Mouse (Mus musculus): ENCODE data around the gene Arl5b. TPM values are rescaled to one million over a fixed set of nuclear protein-coding genes. Genes with fewer than 3 reads are reported as not detected.

Arl5b gene
- 32.4 and 41.1 TPM in 2 replicates for total RNA-seq (2014; rRNA removed)
- polyA plus RNA-seq (2015; fragmentation: Nextera tagmentation; extraction: Ambion mirVana): 8.2 and 13.1 TPM in 2 replicates

DNA sequence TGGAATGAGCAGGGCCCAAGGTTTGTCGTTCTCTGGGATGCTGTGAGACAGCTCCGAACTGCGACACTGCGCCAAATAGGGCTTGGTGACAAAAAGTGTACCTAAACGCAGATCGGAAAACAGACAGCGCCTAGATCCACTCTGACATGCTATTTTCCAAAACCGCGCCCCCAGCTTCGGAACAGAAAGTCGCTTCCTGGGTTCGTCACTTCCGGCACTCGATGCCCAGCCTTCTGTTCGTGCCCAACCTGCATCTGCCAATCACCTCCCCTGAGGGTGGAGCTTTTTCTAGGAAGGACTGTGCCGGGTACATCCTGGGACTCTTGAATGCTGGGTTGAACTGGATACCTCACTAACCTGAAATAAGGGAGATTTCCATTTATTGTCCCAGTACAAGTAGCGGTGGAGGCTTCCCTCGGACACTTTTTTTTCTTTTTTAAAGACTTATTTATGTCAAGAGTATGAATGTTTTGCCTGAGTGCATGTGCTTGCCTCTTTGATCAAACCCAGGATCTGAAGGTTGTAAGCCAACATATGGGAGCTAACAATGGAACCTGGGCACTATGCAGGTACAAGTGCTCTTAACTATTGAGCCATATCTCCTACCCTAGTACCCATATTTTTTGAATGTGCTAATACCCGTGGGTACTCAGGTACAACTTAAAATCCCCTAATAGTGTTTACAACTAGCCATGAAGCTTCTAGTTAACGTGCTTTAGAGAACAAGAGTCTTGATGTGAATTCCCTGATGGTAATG lies at the start of gene Arl5b:
TSS of gene Arl5b (plus strand) at position 279 of the 757 bp plus-strand sequence.
- DNase-seq (peak; percentile 97), ATAC-seq (peak; percentile 100)
- no peaks in the 10 kb centered on the region for H3K9me3 ChIP-seq (ENCODE audit: low read length)
- peak; percentile 42 for TF ChIP-seq CTCF (IDR thresholded peaks at IDR 0.05; ENCODE audit: low read depth)
- H3K4me1 ChIP-seq (ENCODE audit: insufficient read depth): peaks cover 9% of the 10 kb centered on the region; the same call in 1 of the 2 replicates
- no peaks in the 10 kb centered on the region for H3K27me3 ChIP-seq (ENCODE audit: insufficient read depth, low read length)
- peak within 1 kb of the TSS; percentile 49 for H3K4me3 ChIP-seq (ENCODE audit: low read depth, low read length)
- peak within 1 kb of the TSS; percentile 43 for H3K9ac ChIP-seq
- peak within 1 kb of the TSS; percentile 66 for H3K27ac ChIP-seq (ENCODE audit: low read depth, low read length)
- WGBS: 7% methylated on average over 20 of the region's 20 CpGs
- H3K4me2 ChIP-seq (ENCODE audit: low read depth): peak within 1 kb of the TSS; percentile 59
- no peaks in the 10 kb centered on the region for H3K36me3 ChIP-seq (ENCODE audit: insufficient read depth)

DNA sequence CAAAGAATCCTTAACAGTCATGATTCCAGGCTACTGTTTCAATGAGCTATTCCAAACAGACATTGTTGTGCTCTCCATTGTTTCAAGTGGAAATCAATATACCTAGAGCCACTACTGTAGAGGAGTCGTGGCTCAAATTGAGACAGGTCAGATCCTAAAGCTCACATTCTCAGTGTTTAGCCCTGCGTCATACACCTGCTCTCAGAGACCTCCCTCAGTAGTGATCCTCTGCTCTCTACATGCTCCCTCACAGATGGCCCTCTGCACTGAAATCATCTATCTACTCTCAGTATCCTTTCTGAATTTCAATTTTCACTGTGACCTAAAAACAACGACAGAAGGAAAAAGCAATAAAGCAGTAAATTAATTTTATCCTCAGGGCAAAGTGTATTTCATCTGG lies 41.7 kb upstream of the Arl5b start:
- no peak overlapping the region for H3K4me3 ChIP-seq (ENCODE audit: low read depth, low read length)
- no peaks in the 10 kb centered on the region for H3K4me1 ChIP-seq (ENCODE audit: insufficient read depth)
- no peak for DNase-seq
- ATAC-seq: no peak
- no peak for TF ChIP-seq CTCF (IDR thresholded peaks at IDR 0.05; ENCODE audit: low read depth)
- 0 out of 2 replicates have a peak, but pooled peaks cover 3% of the 10 kb centered on the region for H3K36me3 ChIP-seq (ENCODE audit: insufficient read depth)
- H3K9me3 ChIP-seq (ENCODE audit: low read length): no peaks in the 10 kb centered on the region
- no peaks in the 10 kb centered on the region for H3K27me3 ChIP-seq (ENCODE audit: insufficient read depth, low read length)
- H3K4me2 ChIP-seq (ENCODE audit: low read depth): no peak overlapping the region
- WGBS: 89% methylated on average over 3 of the region's 3 CpGs
- no peak overlapping the region for H3K27ac ChIP-seq (ENCODE audit: low read depth, low read length)
- no peak overlapping the region for H3K9ac ChIP-seq

DNA sequence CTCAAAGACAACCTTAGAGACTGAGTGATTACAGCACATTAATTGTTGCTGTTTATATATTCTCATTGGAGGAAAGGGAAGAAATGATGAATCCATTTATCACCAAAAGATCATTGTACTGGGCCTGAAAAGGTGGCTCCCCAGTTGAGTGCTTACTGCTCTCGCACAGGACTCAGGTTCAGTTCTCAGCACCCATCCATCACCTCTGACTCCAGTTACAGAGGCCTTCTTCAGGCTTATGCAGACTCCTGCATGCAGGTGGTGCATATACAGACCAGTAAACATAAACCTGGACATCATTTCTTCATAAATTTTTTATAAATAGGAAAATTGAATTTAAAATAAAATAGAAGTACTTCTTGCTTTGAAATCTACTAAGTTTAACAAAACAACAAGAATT lies 41.1 kb upstream of the Arl5b start:
- Histone ChIP-seq H3K9ac (no peak overlapping the region), H3K4me3 (ENCODE audit: low read depth, low read length) (no peak overlapping the region), H3K4me1 (ENCODE audit: insufficient read depth) (no peaks in the 10 kb centered on the region), H3K36me3 (ENCODE audit: insufficient read depth) (0 out of 2 replicates have a peak, but pooled peaks cover 3% of the 10 kb centered on the region), H3K9me3 (ENCODE audit: low read length) (no peaks in the 10 kb centered on the region), H3K27ac (ENCODE audit: low read depth, low read length) (no peak overlapping the region), H3K4me2 (ENCODE audit: low read depth) (no peak overlapping the region), H3K27me3 (ENCODE audit: insufficient read depth, low read length) (no peaks in the 10 kb centered on the region)
- TF ChIP-seq CTCF (IDR thresholded peaks at IDR 0.05; ENCODE audit: low read depth): no peak
- ATAC-seq: no peak
- WGBS: 100% methylated on average over 1 of the region's 1 CpGs
- no peak for DNase-seq

DNA sequence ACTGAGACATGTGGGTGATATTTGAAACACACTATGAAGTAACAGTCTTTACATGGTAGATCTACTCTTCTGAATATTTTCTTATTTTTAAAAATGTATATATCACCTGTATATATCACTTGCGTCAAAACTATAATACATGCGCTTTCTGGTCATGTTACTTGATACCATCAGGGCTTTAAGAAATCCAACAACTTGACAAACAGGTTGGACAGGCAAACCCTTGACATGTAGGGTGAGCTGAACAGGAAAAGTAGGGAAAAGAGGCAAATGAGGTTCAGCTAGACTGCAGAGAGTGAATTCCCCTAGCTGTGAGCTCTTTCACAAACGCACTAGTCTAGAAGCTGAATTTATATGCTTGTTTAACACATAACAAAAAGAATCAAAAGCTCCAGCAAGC lies 22.4 kb upstream of the Arl5b start:
- Histone ChIP-seq H3K9ac (no peak overlapping the region), H3K4me1 (ENCODE audit: insufficient read depth) (no peaks in the 10 kb centered on the region), H3K4me2 (ENCODE audit: low read depth) (no peak overlapping the region), H3K27me3 (ENCODE audit: insufficient read depth, low read length) (no peaks in the 10 kb centered on the region), H3K27ac (ENCODE audit: low read depth, low read length) (no peak overlapping the region), H3K36me3 (ENCODE audit: insufficient read depth) (peaks cover 7% of the 10 kb centered on the region), H3K9me3 (ENCODE audit: low read length) (no peaks in the 10 kb centered on the region), H3K4me3 (ENCODE audit: low read depth, low read length) (no peak overlapping the region)
- ATAC-seq: no peak
- no peak for TF ChIP-seq CTCF (IDR thresholded peaks at IDR 0.05; ENCODE audit: low read depth)
- no peak for DNase-seq
- 94% methylated on average over 3 of the region's 3 CpGs for WGBS

DNA sequence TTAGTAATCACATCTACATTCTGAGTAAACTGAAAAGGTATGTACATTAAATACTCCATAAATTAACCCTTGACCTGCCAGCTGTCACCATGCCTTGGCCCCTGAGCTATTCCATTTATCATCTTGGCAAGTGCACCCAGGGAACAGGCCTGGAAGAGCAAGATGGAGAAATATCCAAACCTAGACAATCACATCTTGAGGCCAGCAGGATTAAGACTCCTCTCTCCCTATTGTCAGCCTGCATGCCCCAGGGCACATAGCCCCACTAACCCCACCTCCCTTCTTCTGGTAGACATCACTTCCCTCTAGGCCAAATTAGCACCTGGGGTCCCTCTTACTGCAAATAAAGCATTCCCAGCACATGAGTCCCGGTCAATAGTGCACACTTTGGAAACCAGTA lies 21.4 kb upstream of the Arl5b start:
- no peak for DNase-seq
- Histone ChIP-seq H3K4me1 (ENCODE audit: insufficient read depth) (no peaks in the 10 kb centered on the region), H3K4me2 (ENCODE audit: low read depth) (no peak overlapping the region), H3K4me3 (ENCODE audit: low read depth, low read length) (no peak overlapping the region), H3K9me3 (ENCODE audit: low read length) (no peaks in the 10 kb centered on the region), H3K27me3 (ENCODE audit: insufficient read depth, low read length) (no peaks in the 10 kb centered on the region), H3K36me3 (ENCODE audit: insufficient read depth) (peaks cover 7% of the 10 kb centered on the region), H3K9ac (no peak overlapping the region), H3K27ac (ENCODE audit: low read depth, low read length) (no peak overlapping the region)
- no peak for TF ChIP-seq CTCF (IDR thresholded peaks at IDR 0.05; ENCODE audit: low read depth)
- 92% methylated on average over 1 of the region's 1 CpGs for WGBS
- no peak for ATAC-seq

DNA sequence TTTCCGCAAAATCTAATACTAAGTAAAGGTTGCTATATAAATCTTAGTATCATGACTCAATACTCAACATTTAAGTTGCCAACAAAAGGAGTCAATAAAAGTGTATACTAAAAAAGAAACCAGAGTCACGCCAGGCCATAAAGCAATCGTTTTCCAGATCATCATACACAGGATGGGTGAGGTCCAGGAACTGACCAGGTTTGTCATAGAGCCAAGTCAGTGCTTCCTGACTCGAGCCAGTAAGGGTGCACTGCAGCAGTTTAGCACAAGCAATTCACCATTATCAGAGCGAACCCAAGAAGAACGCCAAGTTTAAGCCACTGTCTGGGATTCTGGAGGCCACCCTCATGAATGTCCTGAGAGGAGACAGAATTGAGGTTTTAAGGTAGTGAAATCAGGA lies 10.5 kb upstream of the Arl5b start:
- H3K36me3 ChIP-seq (ENCODE audit: insufficient read depth): peaks cover 20% of the 10 kb centered on the region
- H3K9ac ChIP-seq: no peak overlapping the region
- TF ChIP-seq CTCF (IDR thresholded peaks at IDR 0.05; ENCODE audit: low read depth): no peak
- 89% methylated on average over 6 of the region's 6 CpGs for WGBS
- no peaks in the 10 kb centered on the region for H3K27me3 ChIP-seq (ENCODE audit: insufficient read depth, low read length)
- no peaks in the 10 kb centered on the region for H3K9me3 ChIP-seq (ENCODE audit: low read length)
- no peak for ATAC-seq
- no peak overlapping the region for H3K4me2 ChIP-seq (ENCODE audit: low read depth)
- no peak overlapping the region for H3K27ac ChIP-seq (ENCODE audit: low read depth, low read length)
- no peak overlapping the region for H3K4me3 ChIP-seq (ENCODE audit: low read depth, low read length)
- DNase-seq: no peak
- no peaks in the 10 kb centered on the region for H3K4me1 ChIP-seq (ENCODE audit: insufficient read depth)

DNA sequence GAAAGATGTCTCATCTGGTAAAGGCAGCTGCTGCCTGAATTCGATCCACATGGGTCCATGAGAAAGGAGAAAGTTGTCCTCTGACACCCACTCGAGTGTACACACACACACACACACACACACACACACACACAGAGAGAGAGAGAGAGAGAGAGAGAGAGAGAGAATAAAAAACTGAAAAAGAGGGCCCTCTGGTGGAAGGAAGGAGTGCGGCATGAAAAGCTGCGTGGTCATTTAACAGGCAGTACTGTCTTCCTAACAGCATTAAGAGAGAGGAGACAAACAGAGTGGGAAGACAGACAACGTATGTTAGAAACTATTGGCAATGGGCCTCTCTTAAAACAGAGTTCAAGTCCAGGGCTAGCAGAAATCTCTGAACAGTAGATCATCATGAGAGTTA lies 8.9 kb upstream of the Arl5b start:
- TF ChIP-seq CTCF (IDR thresholded peaks at IDR 0.05; ENCODE audit: low read depth): peak; percentile 65
- DNase-seq: peak; percentile 29
- Histone ChIP-seq H3K27ac (ENCODE audit: low read depth, low read length) (no peak overlapping the region), H3K4me3 (ENCODE audit: low read depth, low read length) (no peak overlapping the region), H3K36me3 (ENCODE audit: insufficient read depth) (peaks cover 17% of the 10 kb centered on the region; the same call in 1 of the 2 replicates), H3K9me3 (ENCODE audit: low read length) (no peaks in the 10 kb centered on the region), H3K27me3 (ENCODE audit: insufficient read depth, low read length) (no peaks in the 10 kb centered on the region), H3K4me2 (ENCODE audit: low read depth) (no peak overlapping the region), H3K4me1 (ENCODE audit: insufficient read depth) (no peaks in the 10 kb centered on the region), H3K9ac (no peak overlapping the region)
- ATAC-seq: no peak
- 53% methylated on average over 5 of the region's 5 CpGs for WGBS
